Mouse (Mus musculus) neutrophil, adult 83 days (primary cell): ENCODE results near the gene Cntn2. TPM values are rescaled to one million over a fixed set of nuclear protein-coding genes. Genes with fewer than 3 reads are reported as not detected.

Experiments
- total RNA-seq, 2 experiments: library from RNA; stranded (reverse); gene quantifications; one replicate each; pipeline ENCODE4 v1.2.4; 2023

The Cntn2 gene
- total RNA-seq, result 1 to 10 TPM in 1 of 2 experiments, under 1 TPM in 1; 0.07 to 1.2 TPM

DNA sequence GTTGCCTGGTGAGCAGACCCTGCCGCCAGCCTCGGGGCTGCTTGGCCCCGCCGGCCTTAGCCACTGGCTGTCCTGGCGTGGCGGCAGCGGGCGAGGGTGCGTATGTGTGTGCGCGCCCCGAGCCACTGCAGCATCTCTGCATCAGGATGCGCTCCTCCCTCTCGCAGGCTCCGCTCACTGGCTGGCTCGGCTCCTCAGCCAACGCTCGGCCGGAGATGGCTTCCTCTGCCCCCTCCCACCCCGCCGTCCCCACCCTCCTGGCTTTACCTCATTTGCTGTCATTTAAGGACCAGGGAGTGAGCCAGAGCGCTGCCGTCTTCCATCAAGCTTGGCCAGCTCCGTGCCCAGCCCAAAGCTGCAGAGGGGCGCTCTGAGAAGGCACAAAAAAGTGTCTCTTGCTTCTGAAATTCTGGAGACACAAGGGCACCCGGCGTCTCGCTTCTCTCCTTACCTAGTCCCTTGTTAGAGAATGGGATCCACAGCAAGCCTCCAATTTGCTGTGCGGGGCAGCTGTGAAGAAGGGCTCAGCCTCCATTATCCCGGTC, at the start of gene Cntn2:
Gene Cntn2, minus strand, starts transcription at position 495 of the 545 bp plus-strand sequence.

DNA sequence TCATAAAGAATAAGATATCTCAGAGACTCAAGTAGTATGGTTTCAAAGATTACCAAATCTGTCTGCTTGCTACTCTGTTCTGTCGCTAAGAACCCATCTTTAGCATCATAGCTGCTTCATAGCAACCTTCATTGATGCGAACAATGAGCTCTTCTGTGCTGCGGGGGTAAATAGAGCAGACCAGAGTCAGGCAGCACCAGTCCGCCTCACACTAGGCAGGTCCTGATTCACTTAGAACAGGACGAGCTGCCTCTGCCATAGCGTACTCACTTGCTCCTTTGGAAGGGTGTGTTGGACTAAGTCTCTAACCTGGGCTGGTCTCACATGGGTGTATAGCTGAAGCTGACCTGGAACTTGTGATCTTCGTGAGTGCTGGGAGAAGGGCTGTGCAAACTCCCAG, 37.0 kb downstream of the Cntn2 start, which contains the start of gene Tmem81:
Gene Tmem81, plus strand, starts transcription at position 173 of the 400 bp plus-strand sequence.

DNA sequence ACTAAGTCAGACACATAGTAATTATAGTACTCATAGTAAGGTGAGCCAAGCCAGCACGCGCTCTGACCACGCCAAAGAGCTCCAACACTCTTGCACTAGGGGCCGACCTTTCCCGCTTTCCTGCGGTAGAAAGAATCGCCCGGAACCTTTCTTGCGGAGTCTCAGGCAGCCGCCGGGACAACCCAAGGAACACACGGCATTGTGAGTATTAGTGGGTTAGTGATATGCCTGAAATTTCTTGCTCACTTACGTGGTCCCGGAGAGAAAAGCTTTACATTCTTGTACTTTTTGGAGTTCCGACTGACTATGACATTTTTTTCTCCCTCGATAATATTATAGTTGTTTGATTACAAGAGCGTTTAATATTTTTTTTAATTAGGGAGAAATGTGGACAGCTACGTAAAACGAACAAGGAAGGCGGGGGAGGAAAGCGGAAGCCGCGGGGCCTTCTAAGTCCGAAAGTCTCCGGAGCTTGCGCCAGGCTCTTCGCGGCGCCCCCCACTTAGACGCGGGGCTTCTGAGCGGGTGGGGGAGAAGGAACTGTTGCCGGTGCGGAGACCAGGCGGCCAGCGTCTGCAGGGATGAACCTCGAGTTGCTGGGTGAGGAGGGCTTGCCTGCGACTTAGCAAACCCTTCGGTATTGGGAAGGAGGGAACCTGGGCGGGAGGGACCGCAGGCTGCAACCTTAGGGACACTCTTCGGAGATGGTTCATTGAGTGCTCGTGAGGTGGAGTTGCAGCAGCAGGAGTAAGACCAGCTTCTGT, 65.9 kb downstream of the Cntn2 start, which contains the start of gene Rbbp5:
Gene Rbbp5, plus strand, starts transcription at position 438 of the 764 bp plus-strand sequence.

Other genes with a start within 250 kb of the Cntn2 start
- gene Klhdc8a, start 244.6 kb downstream of the Cntn2 start, total RNA-seq, result not detected
- 10 to 100 TPM; 34.8 to 55.8 TPM for gene Nuak2, start 227.1 kb downstream of the Cntn2 start, total RNA-seq
- gene Tmcc2, start 152.0 kb downstream of the Cntn2 start, total RNA-seq, result 10 to 100 TPM in 1 of 2 experiments, 1 to 10 TPM in 1; 8.7 to 11.5 TPM
- 10 to 100 TPM; 36.8 to 39.6 TPM for gene Dstyk, start 125.7 kb downstream of the Cntn2 start, total RNA-seq
- gene Rbbp5, start 65.9 kb downstream of the Cntn2 start, total RNA-seq, result 10 to 100 TPM; 36.3 to 36.4 TPM
- gene Tmem81, start 37.0 kb downstream of the Cntn2 start, total RNA-seq, result 1 to 10 TPM; 4.2 to 6.2 TPM
- not detected for gene Nfasc, start 198.5 kb upstream of the Cntn2 start, total RNA-seq